Mouse (Mus musculus) spleen, adult 2 months (tissue): ENCODE measurements around the gene Entr1. TPM values are rescaled to one million over a fixed set of nuclear protein-coding genes. Genes with fewer than 3 reads are reported as not detected.

Experiments used
- DNase-seq, 2 experiments: peaks; one replicate each; pipeline versions ENCODE4 v3.0.0 to v3.0.0-alpha.2; 2012 to 2021; ENCODE audit warnings: low spot score in 2 of 2, low read depth in 1 of 2
- H3K27ac ChIP-seq: fragments of 200-500 bp; 2 replicates; pipeline ENCODE4 v1.5.1; 2012; ENCODE audit warnings: low read length, inconsistent platforms; ENCODE audit not compliant: insufficient read depth
- H3K27me3 ChIP-seq: fragments of 200-500 bp; 2 replicates; pipeline ENCODE4 v1.6.1; 2012; ENCODE audit warnings: mild to moderate bottlenecking, moderate library complexity, low read length, inconsistent platforms; ENCODE audit not compliant: control insufficient read depth, insufficient read depth
- H3K36me3 ChIP-seq: fragments of 200-500 bp; 2 replicates; pipeline ENCODE4 v1.6.1; 2012; ENCODE audit warnings: mild to moderate bottlenecking, low read length, inconsistent platforms; ENCODE audit not compliant: control insufficient read depth, insufficient read depth
- H3K4me1 ChIP-seq: fragments of 200-500 bp; 2 replicates; pipeline ENCODE4 v1.6.1; 2011; ENCODE audit warnings: inconsistent platforms; ENCODE audit not compliant: control insufficient read depth, insufficient read depth, insufficient read length
- H3K4me3 ChIP-seq: fragments of 200-500 bp; 2 replicates; pipeline ENCODE4 v1.5.1; 2011; ENCODE audit warnings: mild to moderate bottlenecking, inconsistent platforms; ENCODE audit not compliant: insufficient read depth, insufficient read length; ENCODE audit errors: extremely low read depth
- CTCF ChIP-seq: fragments of 200-500 bp; IDR thresholded peaks from 2 replicates; pipeline ENCODE4 v1.5.1; 2011; ENCODE audit warnings: mild to moderate bottlenecking, inconsistent platforms; ENCODE audit not compliant: insufficient read depth, insufficient read length, insufficient replicate concordance; ENCODE audit errors: extremely low read depth
- POLR2A ChIP-seq: fragments of 200-500 bp; IDR thresholded peaks from 2 replicates; pipeline ENCODE4 v1.6.1; 2011; ENCODE audit warnings: low read depth, low read length, inconsistent platforms
- WGBS: fragments of 180-500 bp; shearing (Covaris S2); methylation state at CpG from one replicate; pipeline ENCODE4 v1.1.7; 2018; 5-methylcytosine and 5-hydroxymethylcytosine counted together
- polyA plus RNA-seq: library from polyadenylated mRNA; depleted of rRNA; stranded (reverse); fragments of >200 nt; gene quantifications from 2 replicates; pipeline ENCODE4 v1.2.3, GENCODE M21; 2012

Gene Entr1
- polyA plus RNA-seq, 1 experiment = 60.1 TPM

DNA sequence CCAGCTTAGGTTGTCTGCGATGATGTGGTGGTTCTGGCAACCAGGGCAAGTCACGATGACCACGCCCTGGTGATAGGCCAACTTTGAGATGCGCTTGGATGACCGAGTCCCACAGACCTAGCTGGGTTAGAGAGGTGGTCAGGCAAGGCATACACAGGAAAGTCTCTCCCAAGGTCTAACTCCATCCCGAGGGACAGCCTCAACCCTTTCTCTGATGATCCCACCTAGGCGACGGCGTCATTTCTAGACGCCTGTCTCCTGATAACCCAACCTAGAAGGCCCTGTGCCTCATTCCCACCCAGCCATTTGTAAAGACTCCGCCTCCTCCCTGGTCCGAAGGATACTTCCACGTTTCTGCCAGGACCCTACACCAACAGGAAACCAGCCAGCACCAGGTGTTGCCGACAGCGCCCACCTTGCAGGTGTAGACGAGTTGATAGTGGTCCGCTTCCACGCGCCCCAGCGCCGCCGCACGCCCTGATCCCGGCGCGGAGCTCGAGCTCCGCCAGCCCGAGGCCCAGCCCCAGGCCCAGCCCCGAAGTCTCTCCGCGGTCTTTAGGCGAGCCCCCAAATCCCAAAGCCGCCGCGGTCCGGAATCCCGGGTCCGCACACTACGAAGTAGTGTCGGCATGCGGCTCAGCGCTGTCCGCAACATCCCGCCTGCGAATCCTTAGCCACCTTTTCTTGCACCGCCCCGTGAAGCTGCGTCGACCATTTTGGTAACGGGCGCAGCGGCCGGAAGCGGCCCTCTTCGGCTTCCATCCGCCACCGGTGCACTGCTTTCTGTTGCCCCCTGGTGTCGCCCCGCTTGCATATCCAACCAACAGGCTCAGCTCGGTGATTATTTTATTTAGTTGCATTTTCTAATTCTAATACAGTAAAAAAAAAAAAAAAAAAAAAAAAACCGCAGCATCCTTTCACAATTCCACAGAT, 37.5 kb downstream of the Entr1 start, which contains the start of gene Dnlz:
Gene Dnlz, minus strand, starts transcription at position 753 of the 933 bp plus-strand sequence.
- peak within 1 kb of the TSS; percentile 70 for H3K27ac ChIP-seq
- H3K27me3 ChIP-seq = no peaks in the 10 kb centered on the region
- H3K4me3 ChIP-seq = peak within 1 kb of the TSS; percentile 89
- 2% methylated on average over 62 of the region's 62 CpGs for WGBS
- H3K4me1 ChIP-seq = peaks cover 12% of the 10 kb centered on the region
- peak; percentile 84 to 93 for DNase-seq
- peaks cover 3% of the 10 kb centered on the region; the same call in 1 of the 2 replicates for H3K36me3 ChIP-seq
- peak; percentile 56; the same call in 1 of the 2 replicates for TF ChIP-seq CTCF
- no peak for TF ChIP-seq POLR2A

- no peak for TF ChIP-seq CTCF
- no peak for TF ChIP-seq POLR2A
- Histone ChIP-seq H3K36me3 (peaks cover 3% of the 10 kb centered on the region; the same call in 1 of the 2 replicates), H3K4me3 (no peak overlapping the region), H3K4me1 (peaks cover 12% of the 10 kb centered on the region), H3K27ac (no peak overlapping the region), H3K27me3 (no peaks in the 10 kb centered on the region)
- WGBS = 79% methylated on average over 6 of the region's 6 CpGs
- no peak for DNase-seq
Measured at GRCm38 (mm10) chr2:26348241-26348640, 40.9 kb downstream of the Entr1 start.

- no peak overlapping the region for H3K4me3 ChIP-seq
- H3K27ac ChIP-seq = peak overlapping the region; percentile 7; the same call in 1 of the 2 replicates
- peaks cover 3% of the 10 kb centered on the region; the same call in 1 of the 2 replicates for H3K36me3 ChIP-seq
- no peak for DNase-seq
- TF ChIP-seq POLR2A (no peak), CTCF (no peak)
- H3K27me3 ChIP-seq = no peaks in the 10 kb centered on the region
- no peaks in the 10 kb centered on the region for H3K4me1 ChIP-seq
- 63% methylated on average over 11 of the region's 11 CpGs for WGBS
Measured at GRCm38 (mm10) chr2:26342609-26343490, 46.3 kb downstream of the Entr1 start.

- no peaks in the 10 kb centered on the region for H3K4me1 ChIP-seq
- no peaks in the 10 kb centered on the region for H3K27me3 ChIP-seq
- 69% methylated on average over 10 of the region's 10 CpGs for WGBS
- no peak for TF ChIP-seq CTCF
- no peak for TF ChIP-seq POLR2A
- no peak for DNase-seq
- peaks cover 3% of the 10 kb centered on the region; the same call in 1 of the 2 replicates for H3K36me3 ChIP-seq
- no peak overlapping the region for H3K4me3 ChIP-seq
- peak overlapping the region; percentile 7; the same call in 1 of the 2 replicates for H3K27ac ChIP-seq
Measured at GRCm38 (mm10) chr2:26342044-26342443, 47.1 kb downstream of the Entr1 start.

DNA sequence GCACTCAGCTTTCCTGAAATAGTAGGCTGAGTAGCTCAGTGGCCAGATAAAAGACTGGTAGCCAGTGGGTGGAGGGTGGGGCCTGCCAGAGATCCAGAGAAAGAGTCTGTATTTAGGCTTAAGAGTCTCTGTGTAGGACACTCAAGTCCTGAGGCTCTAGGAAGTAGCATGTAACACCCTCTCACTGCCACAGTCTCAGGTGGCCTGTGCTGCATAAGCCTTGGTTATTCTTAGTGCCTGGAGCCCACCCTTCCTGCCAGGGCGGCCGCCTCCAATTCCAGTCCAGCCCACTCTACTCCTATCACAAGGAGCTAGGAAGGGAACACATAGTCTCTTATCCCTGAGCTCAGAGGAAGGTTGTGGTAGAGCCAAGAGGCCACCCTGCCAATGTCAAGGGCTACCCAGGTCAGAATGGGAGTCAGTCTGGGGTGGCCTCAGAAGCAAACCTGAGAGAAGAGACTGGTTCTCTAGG, 47.6 kb downstream of the Entr1 start:
- WGBS = 92% methylated on average over 2 of the region's 2 CpGs
- Histone ChIP-seq H3K4me3 (no peak overlapping the region), H3K27me3 (no peaks in the 10 kb centered on the region), H3K4me1 (no peaks in the 10 kb centered on the region), H3K27ac (no peak overlapping the region), H3K36me3 (peaks cover 3% of the 10 kb centered on the region; the same call in 1 of the 2 replicates)
- no peak for TF ChIP-seq POLR2A
- no peak for TF ChIP-seq CTCF
- no peak for DNase-seq

GRCm38 (mm10) chr2:26339204-26339551, 49.9 kb downstream of the Entr1 start:
- H3K27ac ChIP-seq = no peak overlapping the region
- peaks cover 3% of the 10 kb centered on the region; the same call in 1 of the 2 replicates for H3K36me3 ChIP-seq
- H3K4me3 ChIP-seq = no peak overlapping the region
- no peaks in the 10 kb centered on the region for H3K27me3 ChIP-seq
- TF ChIP-seq CTCF = no peak
- no peak for TF ChIP-seq POLR2A
- no peaks in the 10 kb centered on the region for H3K4me1 ChIP-seq
- WGBS = 96% methylated on average over 5 of the region's 5 CpGs
- DNase-seq = no peak
